In genomic region chr3:138016810-138017209, GRCm38 (mm10) we compare ENCODE assay signal across 18 mouse cellular contexts. TPM values are rescaled to one million over a fixed set of nuclear protein-coding genes. Genes with fewer than 3 reads are reported as not detected.
A peak's percentile ranks its signal among the peaks of the same experiment; 100 is the strongest.
DNase-seq lines count a peak whose midpoint lies in the region; ATAC-seq lines count a peak whose summit lies in the region.
"Had no signal": no experiment of that assay in that cellular context is flagged by ENCODE, and none has a peak within 500 bp of the region (broad histone marks: within the 10 kb centered on the region; RNA-seq: fewer than 3 reads in every experiment).

No protein-coding gene starts in this region.

- H3K9me3 ChIP-seq in hindbrain, embryonic 15.5 days: no peaks in the 10 kb centered on the region
- H3K9me3 ChIP-seq in midbrain, embryonic 15.5 days: no peaks in the 10 kb centered on the region; the same call in 1 of the 2 replicates

- WGBS in hindbrain, embryonic 15.5 days: 52% methylated on average over 12 of the region's 12 CpGs
- WGBS in midbrain, embryonic 15.5 days: 52% methylated on average over 12 of the region's 12 CpGs

- DNase-seq in heart, adult 11 months: peak; percentile 42
- no peak for DNase-seq in heart, adult 9 months (ENCODE audit: low spot score in 2 of 2)
- peak; percentile 8 for DNase-seq in brain, adult 2 months (ENCODE audit: low read depth, low spot score)
- DNase-seq in right cerebral cortex, adult 18-20 months: no peak
- no peak for DNase-seq in kidney, adult 8-10 months
- no peak for DNase-seq in right cerebral cortex, postnatal 25 days
- DNase-seq: adrenal gland, postnatal 14 days; gastrocnemius, postnatal 14 days; kidney, postnatal 25 days; liver; lung, embryonic 14.5 days; thymus, adult 18-20 months had no signal

- no peak overlapping the region for H3K9ac ChIP-seq in hindbrain, embryonic 15.5 days
- no peak overlapping the region for H3K9ac ChIP-seq in midbrain, embryonic 15.5 days
- H3K9ac ChIP-seq: embryonic facial prominence, embryonic 13.5 days; forebrain, embryonic 12.5 days; lung, embryonic 14.5 days had no signal

- peak overlapping the region; percentile 44 for H3K4me2 ChIP-seq in hindbrain, embryonic 15.5 days
- H3K4me2 ChIP-seq in midbrain, embryonic 15.5 days: peak overlapping the region; percentile 31; the same call in 1 of the 2 replicates
- H3K4me2 ChIP-seq: embryonic facial prominence, embryonic 13.5 days; forebrain, embryonic 12.5 days; lung, embryonic 14.5 days had no signal

- peak overlapping the region; percentile 10; the same call in 1 of the 2 replicates for H3K27ac ChIP-seq in hindbrain, embryonic 15.5 days (replicated peaks)
- H3K27ac ChIP-seq in midbrain, embryonic 15.5 days: peak overlapping the region; percentile 53
- H3K27ac ChIP-seq: embryonic facial prominence, embryonic 13.5 days; forebrain, embryonic 12.5 days had no signal

- peak; percentile 79 for ATAC-seq in hindbrain, embryonic 15.5 days (ENCODE audit: low FRiP score, low read depth)
- ATAC-seq in midbrain, embryonic 15.5 days (replicated peaks): peak; percentile 52

- no peaks in the 10 kb centered on the region for H3K36me3 ChIP-seq in hindbrain, embryonic 15.5 days
- no peaks in the 10 kb centered on the region for H3K36me3 ChIP-seq in midbrain, embryonic 15.5 days (replicated peaks)
- H3K36me3 ChIP-seq: embryonic facial prominence, embryonic 13.5 days; forebrain, embryonic 12.5 days; G1E had no signal

- no peaks in the 10 kb centered on the region; the same call in 1 of the 2 replicates for H3K4me1 ChIP-seq in hindbrain, embryonic 15.5 days (replicated peaks)
- H3K4me1 ChIP-seq in midbrain, embryonic 15.5 days: peaks cover 3% of the 10 kb centered on the region; the same call in 1 of the 2 replicates
- H3K4me1 ChIP-seq: forebrain, embryonic 12.5 days had no signal

- H3K27me3 ChIP-seq in hindbrain, embryonic 15.5 days: no peaks in the 10 kb centered on the region
- H3K27me3 ChIP-seq in midbrain, embryonic 15.5 days (replicated peaks): no peaks in the 10 kb centered on the region
- H3K27me3 ChIP-seq: embryonic facial prominence, embryonic 13.5 days; forebrain, embryonic 12.5 days had no signal

- H3K4me3 ChIP-seq in hindbrain, embryonic 15.5 days: peak overlapping the region; percentile 24
- peak overlapping the region; percentile 19 for H3K4me3 ChIP-seq in midbrain, embryonic 15.5 days
- H3K4me3 ChIP-seq: embryonic facial prominence, embryonic 13.5 days; forebrain, embryonic 12.5 days had no signal

RNA-seq across cellular contexts. Expression of gene Dapp1, which starts 35.5 kb away (rescaled TPM):
- polyA plus RNA-seq in hindbrain, embryonic 15.5 days (2015; fragmentation: Nextera tagmentation; extraction: Ambion mirVana): 1.7 TPM in 2 replicates
- polyA plus RNA-seq in midbrain, embryonic 15.5 days (2015; fragmentation: Nextera tagmentation; extraction: Ambion mirVana): 1.0 and 1.4 TPM in 2 replicates

RNA-seq across cellular contexts. Expression of gene 1110002E22Rik, which starts 48.0 kb away (rescaled TPM):
- polyA plus RNA-seq in hindbrain, embryonic 15.5 days (2015; fragmentation: Nextera tagmentation; extraction: Ambion mirVana): 0.16 and 0.17 TPM in 2 replicates
- polyA plus RNA-seq in midbrain, embryonic 15.5 days (2015; fragmentation: Nextera tagmentation; extraction: Ambion mirVana): 0.09 and 0.26 TPM in 2 replicates

RNA-seq across cellular contexts. Expression of gene Gm5105, which starts 50.4 kb away (rescaled TPM):
- polyA plus RNA-seq in hindbrain, embryonic 15.5 days (2015; fragmentation: Nextera tagmentation; extraction: Ambion mirVana): 0.18 and 0.26 TPM in 2 replicates
- 0.11 and 0.12 TPM in 2 replicates for polyA plus RNA-seq in midbrain, embryonic 15.5 days (2015; fragmentation: Nextera tagmentation; extraction: Ambion mirVana)
- polyA plus RNA-seq: embryonic facial prominence, embryonic 13.5 days; forebrain, embryonic 12.5 days; G1E; lung, embryonic 14.5 days; neural tube, embryonic 11.5 days had no signal

Comparison
In these comparisons a context has a peak if more than half of its experiments do, and no peak if none do; other contexts are left out.
1. DNase-seq: peak in heart, adult 11 months (single experiment) and brain, adult 2 months (single experiment); none in heart, adult 9 months (0 of 2), right cerebral cortex, adult 18-20 months (single experiment), kidney, adult 8-10 months (0 of 2) and right cerebral cortex, postnatal 25 days (single experiment).